Mouse (Mus musculus) bone marrow, adult 2 months (tissue): ENCODE measurements around the gene Srsf10.

Source experiments
- CTCF ChIP-seq: fragments of 200-500 bp; IDR thresholded peaks from 2 replicates; pipeline ENCODE4 v1.5.1; 2011; ENCODE audit warnings: low read length, control low read depth; ENCODE audit not compliant: control insufficient read depth, insufficient read depth
- POLR2A ChIP-seq: fragments of 200-500 bp; IDR thresholded peaks from 2 replicates; pipeline ENCODE4 v1.6.1; 2011; ENCODE audit warnings: low read depth, mild to moderate bottlenecking, control low read depth, low read length, borderline replicate concordance; ENCODE audit not compliant: control insufficient read depth

- no peak for TF ChIP-seq CTCF
- no peak for TF ChIP-seq POLR2A
These were observed 24.5 kb downstream of the Srsf10 start for GRCm38 (mm10) chr4:135880018-135880417.
